Comparison of ENCODE assay signal across 22 mouse cellular contexts in the genomic region with DNA sequence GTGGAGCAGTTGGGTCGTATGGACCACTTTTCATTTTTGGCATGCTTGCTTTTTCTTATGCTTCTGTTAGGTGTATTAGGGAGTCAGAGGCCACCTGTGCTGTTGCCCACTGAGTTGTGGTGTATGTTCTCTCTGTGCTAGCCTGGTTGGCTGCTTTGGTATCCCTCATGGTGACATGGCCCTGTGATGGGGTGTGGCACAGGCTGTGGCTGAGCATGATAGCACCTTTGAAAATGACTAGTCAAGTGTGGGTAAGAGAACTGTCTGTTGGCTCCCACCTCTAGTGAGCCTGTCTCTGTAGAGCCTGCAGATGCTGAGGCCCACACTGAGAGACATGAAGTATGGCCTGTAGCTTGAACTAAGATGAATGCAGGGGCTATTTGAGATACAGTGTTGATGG. TPM values are rescaled to one million over a fixed set of nuclear protein-coding genes. Genes with fewer than 3 reads are reported as not detected.
"Had no signal": no experiment of that assay in that cellular context is flagged by ENCODE, and none has a peak within 500 bp of the region (broad histone marks: within the 10 kb centered on the region; RNA-seq: fewer than 3 reads in every experiment).

No protein-coding gene starts in this region.

- H3K27ac ChIP-seq: kidney, postnatal 0 days; layer of hippocampus, adult 2 months; left cerebral cortex, adult 2 months; limb, embryonic 10.5 days; midbrain, embryonic 10.5 days; neural tube, embryonic 12.5 days had no signal

- H3K9ac ChIP-seq: neural tube, embryonic 12.5 days had no signal

- DNase-seq: kidney, adult 8-10 months; kidney, postnatal 4 days; lung, adult 2 months; lung, postnatal 36 days; midbrain, embryonic 14.5 days; retina, postnatal 1 day; right cerebral cortex, postnatal 14 days; thymus, adult 18-20 months; thymus, postnatal 14 days had no signal

- H3K4me3 ChIP-seq: layer of hippocampus, adult 2 months; left cerebral cortex, adult 2 months; limb, embryonic 10.5 days; midbrain, embryonic 10.5 days; neural tube, embryonic 12.5 days had no signal

- H3K9me3 ChIP-seq: limb, embryonic 10.5 days; midbrain, embryonic 10.5 days; neural tube, embryonic 12.5 days had no signal

- H3K4me1 ChIP-seq: midbrain, embryonic 10.5 days; neural tube, embryonic 12.5 days had no signal

- H3K4me2 ChIP-seq: neural tube, embryonic 12.5 days had no signal

- H3K27me3 ChIP-seq: neural tube, embryonic 12.5 days had no signal

- ATAC-seq: inflammation-experienced regulatory T-cells, adult 6 months; intestine, postnatal 0 days; lung, postnatal 0 days had no signal

RNA-seq across cellular contexts. Expression of a gene that starts 32.8 kb away (rescaled TPM):
- total RNA-seq: layer of hippocampus, adult 2 months; left cerebral cortex, adult 2 months; left cerebral cortex, postnatal 14 days; megakaryocyte progenitor cell, adult 5-6 weeks; neutrophil, adult 5-6 weeks had no signal
- polyA plus RNA-seq: inflammation-experienced regulatory T-cells, adult 6 months; limb, embryonic 10.5 days; midbrain, embryonic 10.5 days; spleen, adult 2 months had no signal
